Mouse (Mus musculus): ENCODE results near the gene Cenpv. TPM values are rescaled to one million over a fixed set of nuclear protein-coding genes. Genes with fewer than 3 reads are reported as not detected.
A peak's percentile ranks its signal among the peaks of the same experiment; 100 is the strongest.

Gene Cenpv
- polyA plus RNA-seq, 1 experiment from 2014 or later = 52.2 TPM

DNA sequence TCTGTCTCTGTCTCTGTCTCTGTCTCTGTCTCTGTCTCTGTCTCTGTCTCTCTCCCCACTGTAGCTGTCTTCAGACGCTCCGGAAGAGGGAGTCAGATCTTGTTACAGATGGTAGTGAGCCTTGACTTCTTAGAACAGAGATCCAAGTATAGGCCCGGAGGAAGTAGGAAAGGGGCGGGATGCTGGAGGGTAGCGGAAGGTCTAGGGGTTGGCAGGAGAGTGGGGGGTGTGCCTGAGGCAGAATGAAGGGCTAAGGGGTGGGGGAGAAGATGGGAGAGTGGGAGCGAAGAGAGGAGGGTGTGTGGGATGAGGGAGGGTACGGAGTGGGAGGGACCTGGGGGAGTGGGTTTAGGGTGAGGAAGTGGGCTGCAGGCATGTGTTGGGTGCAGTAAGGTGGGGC, 26.7 kb upstream of the Cenpv start:
- H3K4me3 ChIP-seq = no peak overlapping the region
- WGBS = 79% methylated on average over 7 of the region's 7 CpGs
- ATAC-seq (ENCODE audit: low read depth) = no peak
- H3K4me2 ChIP-seq = no peak overlapping the region
- H3K4me1 ChIP-seq (replicated peaks) = 0 out of 2 replicates have a peak, but pooled peaks cover under 1% of the 10 kb centered on the region
- H3K27me3 ChIP-seq = no peaks in the 10 kb centered on the region
- H3K27ac ChIP-seq (replicated peaks) = no peak overlapping the region
- H3K9me3 ChIP-seq = no peaks in the 10 kb centered on the region
- H3K9ac ChIP-seq = no peak overlapping the region
- no peaks in the 10 kb centered on the region for H3K36me3 ChIP-seq

DNA sequence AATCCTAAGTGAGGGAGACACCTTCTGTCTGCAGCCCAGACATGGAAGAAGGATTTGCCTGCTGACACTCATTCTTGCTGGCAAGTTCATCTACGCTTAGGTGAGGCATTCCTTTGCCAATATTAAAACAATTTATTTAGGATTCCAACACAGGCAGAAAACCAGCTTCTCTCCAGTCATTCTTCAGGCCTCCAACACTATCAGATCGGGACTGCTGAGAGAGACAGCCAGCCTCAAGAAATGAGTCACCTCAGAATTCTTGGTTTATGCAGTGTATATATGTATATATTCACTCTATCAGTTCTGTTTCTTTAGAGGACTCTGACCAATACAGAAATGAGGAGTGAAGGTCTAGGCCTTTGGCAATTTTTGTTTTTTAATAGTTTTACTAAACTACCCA, 24.5 kb upstream of the Cenpv start:
- Histone ChIP-seq H3K27me3 (no peaks in the 10 kb centered on the region), H3K36me3 (no peaks in the 10 kb centered on the region), H3K9me3 (no peaks in the 10 kb centered on the region), H3K4me3 (no peak overlapping the region), H3K4me2 (no peak overlapping the region), H3K4me1 (replicated peaks) (0 out of 2 replicates have a peak, but pooled peaks cover 5% of the 10 kb centered on the region), H3K9ac (no peak overlapping the region), H3K27ac (replicated peaks) (no peak overlapping the region)
- no peak for ATAC-seq (ENCODE audit: low read depth)
- WGBS = 85% methylated on average over 2 of the region's 2 CpGs

GRCm38 (mm10) chr11:62560463-62561016, 21.5 kb upstream of the Cenpv start:
- H3K9ac ChIP-seq = peak overlapping the region; percentile 51
- no peak overlapping the region for H3K27ac ChIP-seq (replicated peaks)
- H3K4me3 ChIP-seq = peak overlapping the region; percentile 28
- H3K4me2 ChIP-seq = peak overlapping the region; percentile 57
- H3K27me3 ChIP-seq = no peaks in the 10 kb centered on the region
- no peak for ATAC-seq (ENCODE audit: low read depth)
- WGBS = 35% methylated on average over 43 of the region's 43 CpGs
- no peaks in the 10 kb centered on the region for H3K9me3 ChIP-seq
- peaks cover 12% of the 10 kb centered on the region; the same call in 1 of the 2 replicates for H3K4me1 ChIP-seq (replicated peaks)
- H3K36me3 ChIP-seq = 0 out of 2 replicates have a peak, but pooled peaks cover 4% of the 10 kb centered on the region

- Histone ChIP-seq H3K27ac (replicated peaks) (no peak overlapping the region), H3K27me3 (no peaks in the 10 kb centered on the region), H3K36me3 (peaks cover 18% of the 10 kb centered on the region), H3K4me1 (replicated peaks) (peaks cover 26% of the 10 kb centered on the region), H3K9me3 (no peaks in the 10 kb centered on the region), H3K4me3 (no peak overlapping the region), H3K9ac (no peak overlapping the region), H3K4me2 (no peak overlapping the region)
- 72% methylated on average over 6 of the region's 6 CpGs for WGBS
- ATAC-seq (ENCODE audit: low read depth) = no peak
Measured at GRCm38 (mm10) chr11:62558961-62559646, 20.0 kb upstream of the Cenpv start.

- Histone ChIP-seq H3K27me3 (no peaks in the 10 kb centered on the region), H3K36me3 (peaks cover 28% of the 10 kb centered on the region), H3K9ac (no peak overlapping the region), H3K4me2 (no peak overlapping the region), H3K9me3 (no peaks in the 10 kb centered on the region), H3K27ac (replicated peaks) (no peak overlapping the region), H3K4me3 (no peak overlapping the region), H3K4me1 (replicated peaks) (peaks cover 36% of the 10 kb centered on the region)
- ATAC-seq (ENCODE audit: low read depth) = no peak
- WGBS = 64% methylated on average over 2 of the region's 2 CpGs
Measured at GRCm38 (mm10) chr11:62558152-62558551, 19.1 kb upstream of the Cenpv start.

GRCm38 (mm10) chr11:62557205-62557604, 18.1 kb upstream of the Cenpv start:
- H3K4me1 ChIP-seq (replicated peaks) = peaks cover 38% of the 10 kb centered on the region
- no peaks in the 10 kb centered on the region for H3K27me3 ChIP-seq
- ATAC-seq (ENCODE audit: low read depth) = no peak
- H3K9me3 ChIP-seq = no peaks in the 10 kb centered on the region
- H3K36me3 ChIP-seq = peaks cover 29% of the 10 kb centered on the region
- no peak overlapping the region for H3K4me3 ChIP-seq
- WGBS = 72% methylated on average over 5 of the region's 5 CpGs
- no peak overlapping the region for H3K27ac ChIP-seq (replicated peaks)
- H3K4me2 ChIP-seq = no peak overlapping the region
- H3K9ac ChIP-seq = no peak overlapping the region

GRCm38 (mm10) chr11:62555896-62556412, 16.9 kb upstream of the Cenpv start:
- Histone ChIP-seq H3K4me3 (no peak overlapping the region), H3K27ac (replicated peaks) (no peak overlapping the region; the same call in 1 of the 2 replicates), H3K27me3 (no peaks in the 10 kb centered on the region), H3K9ac (no peak overlapping the region), H3K4me1 (replicated peaks) (peaks cover 38% of the 10 kb centered on the region), H3K4me2 (peak overlapping the region; percentile 99; the same call in 1 of the 2 replicates), H3K9me3 (no peaks in the 10 kb centered on the region), H3K36me3 (peaks cover 29% of the 10 kb centered on the region)
- ATAC-seq (ENCODE audit: low read depth) = no peak

GRCm38 (mm10) chr11:62554934-62555517, 16.0 kb upstream of the Cenpv start:
- peaks cover 34% of the 10 kb centered on the region for H3K4me1 ChIP-seq (replicated peaks)
- peaks cover 29% of the 10 kb centered on the region for H3K36me3 ChIP-seq
- H3K27me3 ChIP-seq = no peaks in the 10 kb centered on the region
- no peak for ATAC-seq (ENCODE audit: low read depth)
- no peak overlapping the region for H3K27ac ChIP-seq (replicated peaks)
- peak overlapping the region; percentile 99 for H3K4me2 ChIP-seq
- H3K9ac ChIP-seq = 0 out of 2 replicates have a peak overlapping the region, but pooled peaks have one; percentile 34
- H3K9me3 ChIP-seq = no peaks in the 10 kb centered on the region
- H3K4me3 ChIP-seq = peak overlapping the region; percentile 56

DNA sequence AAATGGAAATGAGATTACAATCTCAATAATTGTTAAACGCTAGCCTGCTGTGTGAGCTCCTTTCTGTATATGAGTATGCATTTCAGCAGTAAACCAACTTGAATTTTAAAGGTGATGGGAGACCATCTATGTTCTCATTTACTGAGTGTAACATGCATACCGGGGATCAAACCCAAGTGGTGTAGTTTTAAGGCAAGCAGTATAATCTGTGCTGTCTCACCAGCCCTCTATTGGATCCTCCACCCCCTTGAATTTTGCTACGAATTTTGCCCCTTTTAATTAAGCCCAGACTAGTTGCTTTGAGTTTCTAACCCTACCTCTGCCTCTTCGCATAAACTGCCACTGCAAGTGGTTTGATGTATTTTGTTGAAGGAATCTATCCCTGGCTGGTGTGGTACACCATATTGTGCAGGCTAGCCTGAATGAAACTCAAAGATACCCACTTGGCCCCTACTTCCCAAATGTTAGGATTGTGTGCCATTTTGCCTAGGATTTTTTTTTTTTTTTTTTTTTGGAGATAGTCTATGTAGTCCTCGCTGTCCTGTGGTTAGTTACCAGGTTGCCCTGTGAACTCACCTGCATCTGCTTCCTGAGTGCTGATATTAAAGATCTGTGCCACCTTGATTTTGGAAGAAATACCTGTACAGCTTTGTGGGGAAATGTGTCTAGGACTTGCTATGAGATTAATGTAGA, 15.2 kb upstream of the Cenpv start:
- peaks cover 29% of the 10 kb centered on the region for H3K36me3 ChIP-seq
- WGBS = 75% methylated on average over 5 of the region's 5 CpGs
- H3K27me3 ChIP-seq = no peaks in the 10 kb centered on the region
- H3K9me3 ChIP-seq = no peaks in the 10 kb centered on the region
- H3K9ac ChIP-seq = peak overlapping the region; percentile 70
- ATAC-seq (ENCODE audit: low read depth) = no peak
- peak overlapping the region; percentile 99 for H3K4me2 ChIP-seq
- no peak overlapping the region for H3K27ac ChIP-seq (replicated peaks)
- H3K4me3 ChIP-seq = peak overlapping the region; percentile 56
- H3K4me1 ChIP-seq (replicated peaks) = peaks cover 42% of the 10 kb centered on the region

DNA sequence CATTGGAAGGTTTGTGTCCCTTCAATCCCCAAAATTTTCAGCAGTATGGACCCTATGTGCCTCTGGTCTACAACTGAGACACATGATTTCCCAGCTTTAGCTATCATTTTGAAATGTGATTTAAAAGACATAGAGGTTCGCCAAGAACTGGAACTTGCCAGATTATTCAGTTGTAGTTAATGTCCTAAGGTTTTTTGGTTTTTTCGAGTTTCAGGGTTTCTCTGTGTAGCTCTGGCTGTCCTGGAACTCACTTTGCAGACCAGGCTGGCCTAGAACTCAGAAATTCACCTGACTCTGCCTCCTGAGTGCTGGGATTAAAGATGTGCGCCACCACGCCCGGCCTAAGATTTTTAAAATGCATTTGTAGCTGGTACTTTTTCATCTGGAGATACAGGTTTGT, 14.6 kb upstream of the Cenpv start:
- WGBS = 85% methylated on average over 5 of the region's 5 CpGs
- Histone ChIP-seq H3K27me3 (no peaks in the 10 kb centered on the region), H3K9ac (peak overlapping the region; percentile 70), H3K4me2 (peak overlapping the region; percentile 99), H3K9me3 (no peaks in the 10 kb centered on the region), H3K4me3 (peak overlapping the region; percentile 56), H3K4me1 (replicated peaks) (peaks cover 48% of the 10 kb centered on the region), H3K36me3 (peaks cover 29% of the 10 kb centered on the region), H3K27ac (replicated peaks) (no peak overlapping the region)
- no peak for ATAC-seq (ENCODE audit: low read depth)

DNA sequence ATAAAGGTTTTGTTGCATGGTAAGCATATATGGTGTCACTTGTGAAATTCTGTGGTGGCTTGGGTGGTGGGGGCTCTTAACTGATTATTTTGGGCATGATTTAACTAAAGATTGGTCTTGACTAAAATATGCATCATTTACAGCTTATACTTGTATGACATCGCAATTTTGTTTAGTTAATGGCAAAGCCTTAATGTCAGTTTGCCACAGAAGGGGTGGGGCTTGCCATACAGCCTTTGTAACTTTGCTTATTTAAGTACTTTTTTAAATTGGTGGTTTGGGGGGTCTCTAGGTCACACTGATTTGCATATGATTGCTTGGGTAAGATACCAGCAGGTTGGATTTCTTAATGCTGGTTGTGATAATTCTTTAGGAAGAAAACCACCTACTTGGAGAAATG, 14.1 kb upstream of the Cenpv start:
- 36% methylated on average over 1 of the region's 1 CpGs for WGBS
- Histone ChIP-seq H3K9ac (peak overlapping the region; percentile 70), H3K4me3 (peak overlapping the region; percentile 56), H3K9me3 (no peaks in the 10 kb centered on the region), H3K36me3 (peaks cover 29% of the 10 kb centered on the region), H3K27ac (replicated peaks) (no peak overlapping the region), H3K4me1 (replicated peaks) (peaks cover 49% of the 10 kb centered on the region), H3K4me2 (peak overlapping the region; percentile 99), H3K27me3 (no peaks in the 10 kb centered on the region)
- ATAC-seq (ENCODE audit: low read depth) = no peak

Data from neural tube, embryonic 13.5 days (tissue).